Mouse (Mus musculus): ENCODE data around the gene Ehmt2. TPM values are rescaled to one million over a fixed set of nuclear protein-coding genes. Genes with fewer than 3 reads are reported as not detected.

Gene Ehmt2
- polyA plus RNA-seq, 1 experiment from 2014 or later: 61.0 TPM

Small RNA genes lying within 50 kb of the gene (microRNA-seq; reads per million reads assigned to microRNA genes)
- not detected for gene Mir6972 (ENCODE audit: borderline number of aligned reads)

Other genes with a start within 250 kb of the Ehmt2 start
- 1.8 and 3.1 TPM in 2 replicates for gene Tnxb, start 227.9 kb upstream of the Ehmt2 start, polyA plus RNA-seq (2014; fragmentation: Nextera tagmentation; extraction: Ambion mirVana)
- gene C4b, start 154.6 kb upstream of the Ehmt2 start, polyA plus RNA-seq (2014; fragmentation: Nextera tagmentation; extraction: Ambion mirVana): 0.93 and 1.1 TPM in 2 replicates
- not detected in 2 replicates for gene Cyp21a1, start 93.9 kb upstream of the Ehmt2 start, polyA plus RNA-seq (2014; fragmentation: Nextera tagmentation; extraction: Ambion mirVana)
- gene Stk19, start 61.5 kb upstream of the Ehmt2 start, polyA plus RNA-seq (2014; fragmentation: Nextera tagmentation; extraction: Ambion mirVana): 21.1 and 21.7 TPM in 2 replicates
- 53.0 and 54.2 TPM in 2 replicates for gene Dxo, start 61.5 kb upstream of the Ehmt2 start, polyA plus RNA-seq (2014; fragmentation: Nextera tagmentation; extraction: Ambion mirVana)
- gene Skiv2l, start 48.3 kb upstream of the Ehmt2 start, polyA plus RNA-seq (2014; fragmentation: Nextera tagmentation; extraction: Ambion mirVana): 38.9 and 46.6 TPM in 2 replicates
- gene Nelfe, start 48.1 kb upstream of the Ehmt2 start, polyA plus RNA-seq (2014; fragmentation: Nextera tagmentation; extraction: Ambion mirVana): 85.8 and 99.8 TPM in 2 replicates
- 1.8 and 2.2 TPM in 2 replicates for gene Cfb, start 36.0 kb upstream of the Ehmt2 start, polyA plus RNA-seq (2014; fragmentation: Nextera tagmentation; extraction: Ambion mirVana)
- gene Zbtb12, start 19.0 kb upstream of the Ehmt2 start, polyA plus RNA-seq (2014; fragmentation: Nextera tagmentation; extraction: Ambion mirVana): 0.83 and 1.0 TPM in 2 replicates
- not detected in 2 replicates for gene Gm20547, start 16.4 kb upstream of the Ehmt2 start, polyA plus RNA-seq (2014; fragmentation: Nextera tagmentation; extraction: Ambion mirVana)
- gene C2, start 204 bp upstream of the Ehmt2 start, polyA plus RNA-seq (2014; fragmentation: Nextera tagmentation; extraction: Ambion mirVana): 4.0 and 5.6 TPM in 2 replicates
- 0.14 and 0.53 TPM in 2 replicates for gene Slc44a4, start 16.0 kb downstream of the Ehmt2 start, polyA plus RNA-seq (2014; fragmentation: Nextera tagmentation; extraction: Ambion mirVana)
- 15.0 and 15.4 TPM in 2 replicates for gene Neu1, start 32.8 kb downstream of the Ehmt2 start, polyA plus RNA-seq (2014; fragmentation: Nextera tagmentation; extraction: Ambion mirVana)
- gene Hspa1b, start 60.8 kb downstream of the Ehmt2 start, polyA plus RNA-seq (2014; fragmentation: Nextera tagmentation; extraction: Ambion mirVana): 0.69 and 2.3 TPM in 2 replicates
- gene Gm20481, start 71.4 kb downstream of the Ehmt2 start, polyA plus RNA-seq (2014; fragmentation: Nextera tagmentation; extraction: Ambion mirVana): not detected in 2 replicates
- 7.3 TPM in 2 replicates for gene Hspa1a, start 73.7 kb downstream of the Ehmt2 start, polyA plus RNA-seq (2014; fragmentation: Nextera tagmentation; extraction: Ambion mirVana)
- 0.99 and 1.0 TPM in 2 replicates for gene Hspa1l, start 74.2 kb downstream of the Ehmt2 start, polyA plus RNA-seq (2014; fragmentation: Nextera tagmentation; extraction: Ambion mirVana)
- 151 and 159 TPM in 2 replicates for gene Lsm2, start 83.4 kb downstream of the Ehmt2 start, polyA plus RNA-seq (2014; fragmentation: Nextera tagmentation; extraction: Ambion mirVana)
- 80.3 and 87.7 TPM in 2 replicates for gene Vars, start 102.5 kb downstream of the Ehmt2 start, polyA plus RNA-seq (2014; fragmentation: Nextera tagmentation; extraction: Ambion mirVana)
- 0.07 and 0.20 TPM in 2 replicates for gene Vwa7, start 118.1 kb downstream of the Ehmt2 start, polyA plus RNA-seq (2014; fragmentation: Nextera tagmentation; extraction: Ambion mirVana)
- 12.2 and 16.5 TPM in 2 replicates for gene Sapcd1, start 129.5 kb downstream of the Ehmt2 start, polyA plus RNA-seq (2014; fragmentation: Nextera tagmentation; extraction: Ambion mirVana)
- gene Msh5, start 148.3 kb downstream of the Ehmt2 start, polyA plus RNA-seq (2014; fragmentation: Nextera tagmentation; extraction: Ambion mirVana): 2.5 and 3.4 TPM in 2 replicates
- gene Clic1, start 151.5 kb downstream of the Ehmt2 start, polyA plus RNA-seq (2014; fragmentation: Nextera tagmentation; extraction: Ambion mirVana): 90.9 and 96.9 TPM in 2 replicates
- gene Ddah2, start 160.6 kb downstream of the Ehmt2 start, polyA plus RNA-seq (2014; fragmentation: Nextera tagmentation; extraction: Ambion mirVana): 291 and 341 TPM in 2 replicates
- gene Ly6g6c, start 166.9 kb downstream of the Ehmt2 start, polyA plus RNA-seq (2014; fragmentation: Nextera tagmentation; extraction: Ambion mirVana): 9.5 and 21.2 TPM in 2 replicates
- gene Mpig6b, start 167.7 kb downstream of the Ehmt2 start, polyA plus RNA-seq (2014; fragmentation: Nextera tagmentation; extraction: Ambion mirVana): 0.55 and 0.96 TPM in 2 replicates
- 9.4 and 11.8 TPM in 2 replicates for gene Ly6g6e, start 178.4 kb downstream of the Ehmt2 start, polyA plus RNA-seq (2014; fragmentation: Nextera tagmentation; extraction: Ambion mirVana)
- gene Ly6g6d, start 179.6 kb downstream of the Ehmt2 start, polyA plus RNA-seq (2014; fragmentation: Nextera tagmentation; extraction: Ambion mirVana): 0.46 and 1.4 TPM in 2 replicates
- 0.18 TPM in 1 of 2 replicates, not detected in the other for gene Ly6g6f, start 187.1 kb downstream of the Ehmt2 start, polyA plus RNA-seq (2014; fragmentation: Nextera tagmentation; extraction: Ambion mirVana)
- 77.2 and 92.3 TPM in 2 replicates for gene Abhd16a, start 190.8 kb downstream of the Ehmt2 start, polyA plus RNA-seq (2014; fragmentation: Nextera tagmentation; extraction: Ambion mirVana)
- gene Ly6g5c, start 209.8 kb downstream of the Ehmt2 start, polyA plus RNA-seq (2014; fragmentation: Nextera tagmentation; extraction: Ambion mirVana): not detected in 2 replicates
- 0.41 and 0.70 TPM in 2 replicates for gene Ly6g5b, start 217.0 kb downstream of the Ehmt2 start, polyA plus RNA-seq (2014; fragmentation: Nextera tagmentation; extraction: Ambion mirVana)
- 13.0 and 13.4 TPM in 2 replicates for gene Gpank1, start 223.0 kb downstream of the Ehmt2 start, polyA plus RNA-seq (2014; fragmentation: Nextera tagmentation; extraction: Ambion mirVana)
- gene Csnk2b, start 223.6 kb downstream of the Ehmt2 start, polyA plus RNA-seq (2014; fragmentation: Nextera tagmentation; extraction: Ambion mirVana): 277 and 279 TPM in 2 replicates
- gene D17H6S53E, start 227.9 kb downstream of the Ehmt2 start, polyA plus RNA-seq (2014; fragmentation: Nextera tagmentation; extraction: Ambion mirVana): 5.6 and 6.0 TPM in 2 replicates
- gene Apom, start 233.6 kb downstream of the Ehmt2 start, polyA plus RNA-seq (2014; fragmentation: Nextera tagmentation; extraction: Ambion mirVana): 0.28 TPM in 1 of 2 replicates, not detected in the other
- gene Bag6, start 236.7 kb downstream of the Ehmt2 start, polyA plus RNA-seq (2014; fragmentation: Nextera tagmentation; extraction: Ambion mirVana): 72.2 and 77.3 TPM in 2 replicates